Mouse (Mus musculus): Measurements from ENCODE around the gene Kctd15.

- TF ChIP-seq GATA1 (IDR thresholded peaks at IDR 0.05; ENCODE audit: borderline replicate concordance, low read length), result no peak
- no peak for TF ChIP-seq FLI1 (IDR thresholded peaks at IDR 0.05; ENCODE audit: low read length)
Measured at GRCm38 (mm10) chr7:34598576-34598975, 58.0 kb downstream of the Kctd15 start.

Measured in megakaryocyte, embryonic 14.5 days (primary cell).